Comparison of ENCODE assay signal across 17 mouse cellular contexts in genomic region chr11:115485155-115485554, GRCm38 (mm10). TPM values are rescaled to one million over a fixed set of nuclear protein-coding genes. Genes with fewer than 3 reads are reported as not detected.
DNase-seq lines count a peak whose midpoint lies in the region; ATAC-seq and TF ChIP-seq lines count a peak whose summit lies in the region.
"Had no signal": no experiment of that assay in that cellular context is flagged by ENCODE, and none has a peak within 500 bp of the region (broad histone marks: within the 10 kb centered on the region; RNA-seq: fewer than 3 reads in every experiment).

No protein-coding gene starts in this region.

- H3K9ac ChIP-seq in kidney, embryonic 14.5 days (ENCODE audit: low read depth, low read length) = no peak overlapping the region
- no peak overlapping the region for H3K9ac ChIP-seq in ES-E14 (ENCODE audit: insufficient read depth, low read depth, low read length, poor library complexity, severe bottlenecking)
- H3K9ac ChIP-seq in limb, embryonic 15.5 days = no peak overlapping the region
- H3K9ac ChIP-seq: liver, embryonic 14.5 days; neural tube, embryonic 12.5 days had no signal

- no peak for DNase-seq in kidney, postnatal 14 days
- DNase-seq in ES-E14 (ENCODE audit: low read depth, low spot score) = peak; percentile 40
- DNase-seq in embryo, embryonic 9.5 days (ENCODE audit: extremely low spot score) = peak; percentile 67
- no peak for DNase-seq in ovary, postnatal 10 days (ENCODE audit: low spot score)
- no peak for DNase-seq in cerebellum, adult 11-12 months
- no peak for DNase-seq in urinary bladder, postnatal 36 days (ENCODE audit: low spot score in 2 of 2)
- DNase-seq: adrenal gland, postnatal 14 days; heart, postnatal 4 days; kidney, adult 8-10 months; thymus, postnatal 36 days had no signal

- H3K4me3 ChIP-seq in kidney, embryonic 14.5 days (ENCODE audit: low read length) = no peak overlapping the region
- H3K4me3 ChIP-seq in ES-E14 (ENCODE audit: insufficient read depth in 1 of 2, low read depth in 1 of 2, low read length in 2 of 2, poor library complexity in 1 of 2, severe bottlenecking in 1 of 2) = no peak overlapping the region
- H3K4me3 ChIP-seq in limb, embryonic 15.5 days = no peak overlapping the region
- H3K4me3 ChIP-seq: neural tube, embryonic 12.5 days had no signal

- 56% methylated on average over 12 of the region's 12 CpGs for WGBS in kidney, embryonic 14.5 days
- WGBS in limb, embryonic 15.5 days = 60% methylated on average over 12 of the region's 12 CpGs

- H3K4me2 ChIP-seq in kidney, embryonic 14.5 days (replicated peaks; ENCODE audit: low read depth, low read length) = no peak overlapping the region
- no peak overlapping the region for H3K4me2 ChIP-seq in limb, embryonic 15.5 days
- H3K4me2 ChIP-seq: neural tube, embryonic 12.5 days had no signal

- H3K36me3 ChIP-seq in kidney, embryonic 14.5 days (ENCODE audit: control insufficient read depth, insufficient read depth, low read length) = peaks cover 2% of the 10 kb centered on the region; the same call in 1 of the 2 replicates
- peaks cover 9% of the 10 kb centered on the region; the same call in 1 of the 2 replicates for H3K36me3 ChIP-seq in ES-E14 (ENCODE audit: control insufficient read depth, insufficient read depth, low read length, poor library complexity, severe bottlenecking)
- H3K36me3 ChIP-seq in limb, embryonic 15.5 days = peaks cover 24% of the 10 kb centered on the region

- in situ Hi-C loops in ES-E14 (cut with MboI; ENCODE audit: low sequenced_read_pairs in 2 of 2, unreplicated experiment in 2 of 2) = no loop called here

- H3K27ac ChIP-seq in kidney, embryonic 14.5 days (ENCODE audit: low read depth, low read length) = no peak overlapping the region
- peak overlapping the region; percentile 8; the same call in 1 of the 2 replicates for H3K27ac ChIP-seq in ES-E14 (ENCODE audit: insufficient read depth, low read depth, low read length, poor library complexity, severe bottlenecking)
- H3K27ac ChIP-seq in limb, embryonic 15.5 days = no peak overlapping the region; the same call in 1 of the 2 replicates
- H3K27ac ChIP-seq: liver, embryonic 14.5 days; macrophage; neural tube, embryonic 12.5 days had no signal

- no peaks in the 10 kb centered on the region for H3K27me3 ChIP-seq in kidney, embryonic 14.5 days (ENCODE audit: control insufficient read depth, insufficient read depth, low read length)
- H3K27me3 ChIP-seq in limb, embryonic 15.5 days = no peaks in the 10 kb centered on the region
- H3K27me3 ChIP-seq: neural tube, embryonic 12.5 days had no signal

- H3K4me1 ChIP-seq in kidney, embryonic 14.5 days (ENCODE audit: control insufficient read depth, insufficient read depth, low read length) = no peaks in the 10 kb centered on the region
- peaks cover 0 to 4% of the 10 kb centered on the region in 2 experiments; a peak in 1 of 4 replicates for H3K4me1 ChIP-seq in ES-E14 (ENCODE audit: control insufficient read depth in 2 of 2, insufficient read depth in 2 of 2, low read length in 2 of 2, poor library complexity in 1 of 2)
- peaks cover 3% of the 10 kb centered on the region; the same call in 1 of the 2 replicates for H3K4me1 ChIP-seq in limb, embryonic 15.5 days
- H3K4me1 ChIP-seq: neural tube, embryonic 12.5 days had no signal

- no peaks in the 10 kb centered on the region for H3K9me3 ChIP-seq in kidney, embryonic 14.5 days (ENCODE audit: control insufficient read depth, low read length)
- H3K9me3 ChIP-seq in ES-E14 (ENCODE audit: control insufficient read depth, insufficient read depth, low read depth, low read length) = no peaks in the 10 kb centered on the region
- no peaks in the 10 kb centered on the region for H3K9me3 ChIP-seq in limb, embryonic 15.5 days
- H3K9me3 ChIP-seq: neural tube, embryonic 12.5 days had no signal

- ATAC-seq in kidney, embryonic 14.5 days (ENCODE audit: low FRiP score, low TSS enrichment) = peak; percentile 74
- ATAC-seq in limb, embryonic 15.5 days (ENCODE audit: insufficient number of reproducible peaks, low FRiP score, low TSS enrichment, low read depth) = 0 out of 2 replicates have a peak, but pooled peaks have one; percentile 2

TF ChIP-seq in ES-E14, 5 proteins besides CTCF, POLR2A, EP300 and RAD21:
- TF ChIP-seq ZNF384 (IDR thresholded peaks at IDR 0.05; ENCODE audit: low read depth, low read length) (no peak), HCFC1 (IDR thresholded peaks at IDR 0.05; ENCODE audit: borderline replicate concordance, insufficient read depth, low read length) (no peak), CHD2 (IDR thresholded peaks at IDR 0.05; ENCODE audit: low read depth, low read length) (no peak), MAFK (IDR thresholded peaks at IDR 0.05; ENCODE audit: insufficient read depth, low read depth, low read length) (no peak), ZC3H11A (IDR thresholded peaks at IDR 0.05; ENCODE audit: borderline replicate concordance, low read depth, low read length) (no peak)

RNA-seq across cellular contexts. Expression of gene Nt5c, which starts 6.5 kb away (rescaled TPM):
- polyA plus RNA-seq in kidney, embryonic 14.5 days (2014; fragmentation: Nextera tagmentation; extraction: Ambion mirVana) = 75.6 and 76.3 TPM in 2 replicates
- total RNA-seq in ES-E14 (2012; rRNA removed) = 37.2 and 50.5 TPM in 2 replicates
- polyA plus RNA-seq in limb, embryonic 15.5 days (2015; fragmentation: Nextera tagmentation; extraction: Ambion mirVana) = 81.6 and 82.1 TPM in 2 replicates

RNA-seq across cellular contexts. Expression of gene Armc7, which starts 9.7 kb away (rescaled TPM):
- 5.7 and 7.9 TPM in 2 replicates for polyA plus RNA-seq in kidney, embryonic 14.5 days (2014; fragmentation: Nextera tagmentation; extraction: Ambion mirVana)
- total RNA-seq in ES-E14 (2012; rRNA removed) = 4.8 and 5.0 TPM in 2 replicates
- polyA plus RNA-seq in limb, embryonic 15.5 days (2015; fragmentation: Nextera tagmentation; extraction: Ambion mirVana) = 7.2 and 7.8 TPM in 2 replicates

RNA-seq across cellular contexts. Expression of gene Slc16a5, which starts 22.9 kb away (rescaled TPM):
- 9.0 and 10.7 TPM in 2 replicates for polyA plus RNA-seq in kidney, embryonic 14.5 days (2014; fragmentation: Nextera tagmentation; extraction: Ambion mirVana)
- total RNA-seq in ES-E14 (2012; rRNA removed) = 1.1 and 1.6 TPM in 2 replicates
- not detected in 2 replicates for polyA plus RNA-seq in limb, embryonic 15.5 days (2015; fragmentation: Nextera tagmentation; extraction: Ambion mirVana)
- total RNA-seq: gastrocnemius, adult 18-20 months; left cerebral cortex, adult 18-20 months had no signal
- polyA plus RNA-seq: macrophage had no signal

RNA-seq across cellular contexts. Expression of gene Jpt1, which starts 29.0 kb away (rescaled TPM):
- polyA plus RNA-seq in kidney, embryonic 14.5 days (2014; fragmentation: Nextera tagmentation; extraction: Ambion mirVana) = 487 and 524 TPM in 2 replicates
- 164 and 205 TPM in 2 replicates for total RNA-seq in ES-E14 (2012; rRNA removed)
- polyA plus RNA-seq in limb, embryonic 15.5 days (2015; fragmentation: Nextera tagmentation; extraction: Ambion mirVana) = 495 and 589 TPM in 2 replicates

RNA-seq across cellular contexts. Expression of gene Trim80, which starts 44.8 kb away (rescaled TPM):
- polyA plus RNA-seq in kidney, embryonic 14.5 days (2014; fragmentation: Nextera tagmentation; extraction: Ambion mirVana) = 0.14 and 0.33 TPM in 2 replicates
- 0.31 and 0.58 TPM in 2 replicates for total RNA-seq in ES-E14 (2012; rRNA removed)
- not detected in 2 replicates for polyA plus RNA-seq in limb, embryonic 15.5 days (2015; fragmentation: Nextera tagmentation; extraction: Ambion mirVana)
- total RNA-seq: adrenal gland, postnatal 14 days; gastrocnemius, adult 18-20 months; heart, postnatal 4 days; left cerebral cortex, adult 18-20 months had no signal
- polyA plus RNA-seq: macrophage; neural tube, embryonic 12.5 days had no signal

Comparison
In these comparisons a context has a peak if more than half of its experiments do, and no peak if none do; other contexts are left out.
1. DNase-seq: peak in ES-E14 (single experiment) and embryo, embryonic 9.5 days (single experiment); none in kidney, postnatal 14 days (single experiment), ovary, postnatal 10 days (single experiment), cerebellum, adult 11-12 months (single experiment) and urinary bladder, postnatal 36 days (0 of 2).